Mouse (Mus musculus): ENCODE measurements around the gene Prkar1a. TPM values are rescaled to one million over a fixed set of nuclear protein-coding genes. Genes with fewer than 3 reads are reported as not detected.

The Prkar1a gene
- polyA plus RNA-seq, 1 experiment from 2014 or later = 330 TPM

- ATAC-seq (ENCODE audit: insufficient number of reproducible peaks, low FRiP score, low TSS enrichment, low read depth) = no peak
- Histone ChIP-seq H3K4me3 (replicated peaks) (no peak overlapping the region), H3K9ac (no peak overlapping the region), H3K36me3 (no peaks in the 10 kb centered on the region), H3K4me1 (no peaks in the 10 kb centered on the region; the same call in 1 of the 2 replicates), H3K9me3 (replicated peaks) (no peaks in the 10 kb centered on the region), H3K4me2 (replicated peaks) (no peak overlapping the region), H3K27ac (replicated peaks) (no peak overlapping the region), H3K27me3 (no peaks in the 10 kb centered on the region)
- 95% methylated on average over 4 of the region's 4 CpGs for whole genome bisulfite sequencing
Measured at GRCm38 (mm10) chr11:109708786-109709185, 59.6 kb downstream of the Prkar1a start.

GRCm38 (mm10) chr11:109709501-109709900 is 60.3 kb downstream of the Prkar1a start:
- ATAC-seq (ENCODE audit: insufficient number of reproducible peaks, low FRiP score, low TSS enrichment, low read depth) = no peak
- no peaks in the 10 kb centered on the region for H3K36me3 ChIP-seq
- peaks cover 4% of the 10 kb centered on the region; the same call in 1 of the 2 replicates for H3K4me1 ChIP-seq
- no peak overlapping the region for H3K4me3 ChIP-seq (replicated peaks)
- H3K9me3 ChIP-seq (replicated peaks) = no peaks in the 10 kb centered on the region
- H3K27ac ChIP-seq (replicated peaks) = no peak overlapping the region
- H3K4me2 ChIP-seq (replicated peaks) = no peak overlapping the region
- 81% methylated on average over 5 of the region's 5 CpGs for WGBS
- no peaks in the 10 kb centered on the region for H3K27me3 ChIP-seq
- H3K9ac ChIP-seq = no peak overlapping the region

GRCm38 (mm10) chr11:109714341-109715247 is 65.4 kb downstream of the Prkar1a start:
- 54% methylated on average over 17 of the region's 17 CpGs for WGBS
- no peak overlapping the region for H3K4me2 ChIP-seq (replicated peaks)
- no peaks in the 10 kb centered on the region for H3K9me3 ChIP-seq (replicated peaks)
- peak; percentile 77 for ATAC-seq (ENCODE audit: insufficient number of reproducible peaks, low FRiP score, low TSS enrichment, low read depth)
- no peak overlapping the region for H3K4me3 ChIP-seq (replicated peaks)
- peaks cover 23% of the 10 kb centered on the region for H3K4me1 ChIP-seq
- H3K9ac ChIP-seq = no peak overlapping the region
- no peaks in the 10 kb centered on the region for H3K36me3 ChIP-seq
- H3K27ac ChIP-seq (replicated peaks) = no peak overlapping the region
- H3K27me3 ChIP-seq = no peaks in the 10 kb centered on the region

- Histone ChIP-seq H3K9me3 (replicated peaks) (no peaks in the 10 kb centered on the region), H3K9ac (no peak overlapping the region), H3K36me3 (no peaks in the 10 kb centered on the region), H3K4me2 (replicated peaks) (no peak overlapping the region), H3K27me3 (no peaks in the 10 kb centered on the region), H3K27ac (replicated peaks) (0 out of 2 replicates have a peak overlapping the region, but pooled peaks have one; percentile 8), H3K4me3 (replicated peaks) (no peak overlapping the region), H3K4me1 (peaks cover 23% of the 10 kb centered on the region)
- WGBS = 26% methylated on average over 12 of the region's 12 CpGs
- no peak for ATAC-seq (ENCODE audit: insufficient number of reproducible peaks, low FRiP score, low TSS enrichment, low read depth)
Measured at GRCm38 (mm10) chr11:109715311-109715781, 66.1 kb downstream of the Prkar1a start.

GRCm38 (mm10) chr11:109716981-109717380 is 67.8 kb downstream of the Prkar1a start:
- peaks cover 11% of the 10 kb centered on the region for H3K27me3 ChIP-seq
- no peak overlapping the region for H3K9ac ChIP-seq
- ATAC-seq (ENCODE audit: insufficient number of reproducible peaks, low FRiP score, low TSS enrichment, low read depth) = no peak; the same call in 1 of the 2 replicates
- H3K36me3 ChIP-seq = no peaks in the 10 kb centered on the region
- H3K4me1 ChIP-seq = peaks cover 37% of the 10 kb centered on the region
- no peak overlapping the region for H3K27ac ChIP-seq (replicated peaks)
- no peak overlapping the region for H3K4me3 ChIP-seq (replicated peaks)
- WGBS = 68% methylated on average over 7 of the region's 7 CpGs
- no peaks in the 10 kb centered on the region for H3K9me3 ChIP-seq (replicated peaks)
- no peak overlapping the region for H3K4me2 ChIP-seq (replicated peaks)

- peaks cover 15% of the 10 kb centered on the region for H3K27me3 ChIP-seq
- no peak overlapping the region for H3K4me3 ChIP-seq (replicated peaks)
- peaks cover 41% of the 10 kb centered on the region for H3K4me1 ChIP-seq
- H3K36me3 ChIP-seq = no peaks in the 10 kb centered on the region
- no peak overlapping the region for H3K27ac ChIP-seq (replicated peaks)
- no peak overlapping the region for H3K4me2 ChIP-seq (replicated peaks)
- ATAC-seq (ENCODE audit: insufficient number of reproducible peaks, low FRiP score, low TSS enrichment, low read depth) = no peak
- 86% methylated on average over 5 of the region's 5 CpGs for WGBS
- H3K9me3 ChIP-seq (replicated peaks) = no peaks in the 10 kb centered on the region
- no peak overlapping the region for H3K9ac ChIP-seq
Measured at GRCm38 (mm10) chr11:109717448-109717847, 68.2 kb downstream of the Prkar1a start.

GRCm38 (mm10) chr11:109717966-109718895 is 69.0 kb downstream of the Prkar1a start:
- 83% methylated on average over 15 of the region's 15 CpGs for whole genome bisulfite sequencing
- peaks cover 46% of the 10 kb centered on the region for H3K4me1 ChIP-seq

More at GRCm38 (mm10) chr11:109717966-109718895, 69.0 kb downstream of the Prkar1a start:
- H3K4me3 ChIP-seq (replicated peaks) = no peak overlapping the region
- peaks cover 19% of the 10 kb centered on the region for H3K27me3 ChIP-seq
- H3K27ac ChIP-seq (replicated peaks) = no peak overlapping the region
- H3K4me2 ChIP-seq (replicated peaks) = no peak overlapping the region
- no peak for ATAC-seq (ENCODE audit: insufficient number of reproducible peaks, low FRiP score, low TSS enrichment, low read depth)
- H3K9me3 ChIP-seq (replicated peaks) = no peaks in the 10 kb centered on the region
- no peaks in the 10 kb centered on the region for H3K36me3 ChIP-seq
- no peak overlapping the region for H3K9ac ChIP-seq

Other genes starting within 250 kb of the Prkar1a start
- not detected in 2 replicates for gene 9930022D16Rik, start 235.5 kb upstream of the Prkar1a start, polyA plus RNA-seq (2015; fragmentation: Nextera tagmentation; extraction: Ambion mirVana)
- gene Amz2, start 223.5 kb upstream of the Prkar1a start, polyA plus RNA-seq (2015; fragmentation: Nextera tagmentation; extraction: Ambion mirVana) = 45.5 and 46.5 TPM in 2 replicates
- gene Arsg, start 176.0 kb upstream of the Prkar1a start, polyA plus RNA-seq (2015; fragmentation: Nextera tagmentation; extraction: Ambion mirVana) = 4.3 and 4.6 TPM in 2 replicates
- 7.4 and 7.5 TPM in 2 replicates for gene Slc16a6, start 175.8 kb upstream of the Prkar1a start, polyA plus RNA-seq (2015; fragmentation: Nextera tagmentation; extraction: Ambion mirVana)
- 62.5 and 64.5 TPM in 2 replicates for gene Wipi1, start 37.4 kb upstream of the Prkar1a start, polyA plus RNA-seq (2015; fragmentation: Nextera tagmentation; extraction: Ambion mirVana)
- 6.8 and 7.6 TPM in 2 replicates for gene Fam20a, start 72.9 kb downstream of the Prkar1a start, polyA plus RNA-seq (2015; fragmentation: Nextera tagmentation; extraction: Ambion mirVana)
- not detected in 2 replicates for gene 1700012B07Rik, start 178.6 kb downstream of the Prkar1a start, polyA plus RNA-seq (2015; fragmentation: Nextera tagmentation; extraction: Ambion mirVana)